Mouse (Mus musculus): Measurements from ENCODE around the gene Atxn1.

GRCm38 (mm10) chr13:45861098-45861580, 103.7 kb downstream of the Atxn1 start:
- TF ChIP-seq MAFK (IDR thresholded peaks at IDR 0.05; ENCODE audit: borderline replicate concordance, low read depth, low read length) = no peak
- no peak for TF ChIP-seq KAT2A (conservative IDR thresholded peaks at IDR 0.05; ENCODE audit: low read depth, low read length)
- TF ChIP-seq GATA1 (IDR thresholded peaks at IDR 0.05; ENCODE audit: low read depth, low read length) = no peak
